8 mouse cellular contexts compared by ENCODE assay signal in genomic region chr17:86150867-86151348, GRCm38 (mm10). TPM values are rescaled to one million over a fixed set of nuclear protein-coding genes. Genes with fewer than 3 reads are reported as not detected.
A peak's percentile ranks its signal among the peaks of the same experiment; 100 is the strongest.
DNase-seq lines count a peak whose midpoint lies in the region; ATAC-seq and TF ChIP-seq lines count a peak whose summit lies in the region.

No protein-coding gene starts in this region.

- H3K9me3 ChIP-seq in ES-E14 (ENCODE audit: control insufficient read depth, insufficient read depth, low read depth, low read length), result no peaks in the 10 kb centered on the region
- no peaks in the 10 kb centered on the region for H3K9me3 ChIP-seq in forebrain, embryonic 16.5 days (ENCODE audit: control insufficient read depth, low read length)
- H3K9me3 ChIP-seq in liver, embryonic 16.5 days (replicated peaks; ENCODE audit: control insufficient read depth, low read length), result no peaks in the 10 kb centered on the region
- no peaks in the 10 kb centered on the region for H3K9me3 ChIP-seq in neural tube, embryonic 13.5 days

- no peaks in the 10 kb centered on the region for H3K36me3 ChIP-seq in ES-E14 (ENCODE audit: control insufficient read depth, insufficient read depth, low read length, poor library complexity, severe bottlenecking)
- no peaks in the 10 kb centered on the region for H3K36me3 ChIP-seq in forebrain, embryonic 16.5 days (ENCODE audit: control insufficient read depth, insufficient read depth)
- H3K36me3 ChIP-seq in liver, embryonic 16.5 days (ENCODE audit: control insufficient read depth, insufficient read depth), result no peaks in the 10 kb centered on the region
- H3K36me3 ChIP-seq in neural tube, embryonic 13.5 days, result no peaks in the 10 kb centered on the region

- H3K4me3 ChIP-seq in ES-E14 (ENCODE audit: insufficient read depth in 1 of 2, low read depth in 1 of 2, low read length in 2 of 2, poor library complexity in 1 of 2, severe bottlenecking in 1 of 2), result no peak overlapping the region
- H3K4me3 ChIP-seq in forebrain, embryonic 16.5 days (replicated peaks; ENCODE audit: low read length), result no peak overlapping the region
- no peak overlapping the region for H3K4me3 ChIP-seq in liver, embryonic 16.5 days (ENCODE audit: low read depth, low read length)
- no peak overlapping the region for H3K4me3 ChIP-seq in neural tube, embryonic 13.5 days

- in situ Hi-C loops in ES-E14 (cut with MboI; ENCODE audit: low sequenced_read_pairs in 2 of 2, unreplicated experiment in 2 of 2), result loop anchor here in 1 of 2 experiments (25.0 kb wide), 1 partner anchor 311 kb away; no protein-coding TSS in a partner anchor

- no peak overlapping the region for H3K4me2 ChIP-seq in forebrain, embryonic 16.5 days (ENCODE audit: low read length)
- 0 out of 2 replicates have a peak overlapping the region, but pooled peaks have one; percentile 1 for H3K4me2 ChIP-seq in liver, embryonic 16.5 days (ENCODE audit: low read depth, low read length)
- H3K4me2 ChIP-seq in neural tube, embryonic 13.5 days, result no peak overlapping the region

- intact Hi-C loops in heart, postnatal 25 days (cut with DNase I), result loop anchor here (10.0 kb wide), 1 partner anchor 874 kb away; the partner anchor contains the start of genes Cript and Pigf

- peak; percentile 96 for DNase-seq in ES-E14 (ENCODE audit: low read depth, low spot score)
- peak; percentile 45 to 74 for DNase-seq in adrenal gland, postnatal 36 days
- DNase-seq in heart, postnatal 25 days (ENCODE audit: low spot score), result peak; percentile 18
- DNase-seq in large intestine, adult 2 months (ENCODE audit: low read depth, low spot score), result peak; percentile 69
- no peak for DNase-seq in T-cell, adult 2 months (ENCODE audit: low spot score)

- H3K4me1 ChIP-seq in ES-E14 (ENCODE audit: control insufficient read depth in 2 of 2, insufficient read depth in 2 of 2, low read length in 2 of 2, poor library complexity in 1 of 2), result peaks cover 3 to 12% of the 10 kb centered on the region in 2 experiments; a peak in 2 of 4 replicates
- peaks cover 1% of the 10 kb centered on the region for H3K4me1 ChIP-seq in forebrain, embryonic 16.5 days (replicated peaks; ENCODE audit: control insufficient read depth, insufficient read depth, low read length)
- H3K4me1 ChIP-seq in liver, embryonic 16.5 days (ENCODE audit: control insufficient read depth, low read depth, low read length), result peaks cover 2% of the 10 kb centered on the region
- peaks cover 4% of the 10 kb centered on the region for H3K4me1 ChIP-seq in neural tube, embryonic 13.5 days (replicated peaks)

- no peaks in the 10 kb centered on the region for H3K27me3 ChIP-seq in forebrain, embryonic 16.5 days (replicated peaks; ENCODE audit: control insufficient read depth, insufficient read depth, low read length)
- no peaks in the 10 kb centered on the region for H3K27me3 ChIP-seq in liver, embryonic 16.5 days (ENCODE audit: control insufficient read depth, insufficient read depth, low read depth, low read length)
- no peaks in the 10 kb centered on the region for H3K27me3 ChIP-seq in neural tube, embryonic 13.5 days

- no peak overlapping the region for H3K9ac ChIP-seq in ES-E14 (ENCODE audit: insufficient read depth, low read depth, low read length, poor library complexity, severe bottlenecking)
- H3K9ac ChIP-seq in forebrain, embryonic 16.5 days (replicated peaks; ENCODE audit: low read depth, low read length), result no peak overlapping the region
- no peak overlapping the region for H3K9ac ChIP-seq in liver, embryonic 16.5 days (ENCODE audit: low read depth, low read length)
- H3K9ac ChIP-seq in neural tube, embryonic 13.5 days, result no peak overlapping the region

- peak; percentile 98 for ATAC-seq in forebrain, embryonic 16.5 days
- peak; percentile 88 for ATAC-seq in liver, embryonic 16.5 days (ENCODE audit: low read depth)
- ATAC-seq in neural tube, embryonic 13.5 days (ENCODE audit: low read depth), result peak; percentile 92

- 12% methylated on average over 5 of the region's 5 CpGs for WGBS in forebrain, embryonic 16.5 days
- WGBS in large intestine, adult 2 months, result 13% methylated on average over 5 of the region's 5 CpGs
- 13% methylated on average over 5 of the region's 5 CpGs for WGBS in liver, embryonic 16.5 days (ENCODE audit: insufficient replicate concordance)
- 19% methylated on average over 5 of the region's 5 CpGs for WGBS in neural tube, embryonic 13.5 days

- no peak overlapping the region for H3K27ac ChIP-seq in ES-E14 (ENCODE audit: insufficient read depth, low read depth, low read length, poor library complexity, severe bottlenecking)
- H3K27ac ChIP-seq in forebrain, embryonic 16.5 days (ENCODE audit: low read length), result no peak overlapping the region
- H3K27ac ChIP-seq in liver, embryonic 16.5 days (ENCODE audit: low read length), result no peak overlapping the region
- H3K27ac ChIP-seq in neural tube, embryonic 13.5 days (replicated peaks), result no peak overlapping the region

TF ChIP-seq in ES-E14, 5 proteins besides CTCF, POLR2A, EP300 and RAD21:
- peak; percentile 100 for TF ChIP-seq CHD2 (IDR thresholded peaks at IDR 0.05; ENCODE audit: low read depth, low read length)
- TF ChIP-seq MAFK (IDR thresholded peaks at IDR 0.05; ENCODE audit: insufficient read depth, low read depth, low read length), result no peak
- TF ChIP-seq HCFC1 (IDR thresholded peaks at IDR 0.05; ENCODE audit: borderline replicate concordance, insufficient read depth, low read length), result no peak
- no peak for TF ChIP-seq ZNF384 (IDR thresholded peaks at IDR 0.05; ENCODE audit: low read depth, low read length)

RNA-seq across cellular contexts. Expression of gene Srbd1, which starts 5.9 kb away (rescaled TPM):
- 39.1 and 41.3 TPM in 2 replicates for total RNA-seq in ES-E14 (2012; rRNA removed)
- total RNA-seq in adrenal gland, postnatal 36 days (2021), result 10 to 100 TPM; 18.8 to 20.6 TPM
- polyA plus RNA-seq in forebrain, embryonic 16.5 days (2015; fragmentation: Nextera tagmentation; extraction: Ambion mirVana), result 17.9 and 21.7 TPM in 2 replicates
- total RNA-seq in heart, postnatal 25 days (2021), result 10 to 100 TPM; 10.5 to 10.9 TPM
- polyA plus RNA-seq in large intestine, adult 2 months (2012; rRNA removed), result 2.6 and 2.7 TPM in 2 replicates
- 7.5 and 8.6 TPM in 2 replicates for polyA plus RNA-seq in liver, embryonic 16.5 days (2015; fragmentation: Nextera tagmentation; extraction: Ambion mirVana)
- 14.6 and 16.4 TPM in 2 replicates for polyA plus RNA-seq in neural tube, embryonic 13.5 days (2015; fragmentation: Nextera tagmentation; extraction: Ambion mirVana)

RNA-seq across cellular contexts. Expression of gene Prkce, which starts 16.7 kb away (rescaled TPM):
- 1.7 and 2.4 TPM in 2 replicates for total RNA-seq in ES-E14 (2012; rRNA removed)
- 10 to 100 TPM; 18.1 to 21.1 TPM for total RNA-seq in adrenal gland, postnatal 36 days (2021)
- 39.9 and 42.9 TPM in 2 replicates for polyA plus RNA-seq in forebrain, embryonic 16.5 days (2015; fragmentation: Nextera tagmentation; extraction: Ambion mirVana)
- 10 to 100 TPM; 25.9 to 28.3 TPM for total RNA-seq in heart, postnatal 25 days (2021)
- 3.3 and 4.5 TPM in 2 replicates for polyA plus RNA-seq in large intestine, adult 2 months (2012; rRNA removed)
- 0.43 and 0.77 TPM in 2 replicates for polyA plus RNA-seq in liver, embryonic 16.5 days (2015; fragmentation: Nextera tagmentation; extraction: Ambion mirVana)
- polyA plus RNA-seq in neural tube, embryonic 13.5 days (2015; fragmentation: Nextera tagmentation; extraction: Ambion mirVana), result 24.9 and 27.7 TPM in 2 replicates
